Mouse (Mus musculus) c-Kit-negative CD71-positive TER-119-positive erythroid progenitor cells, embryonic 14.5 days (primary cell): ENCODE results near the gene Bnip2.
A peak's percentile ranks its signal among the peaks of the same experiment; 100 is the strongest.

Source experiments
- DNase-seq: peaks from one replicate; pipeline ENCODE4 v3.0.0-alpha.2; 2013; ENCODE audit warnings: low read depth, low spot score

Gene Bnip2

DNA sequence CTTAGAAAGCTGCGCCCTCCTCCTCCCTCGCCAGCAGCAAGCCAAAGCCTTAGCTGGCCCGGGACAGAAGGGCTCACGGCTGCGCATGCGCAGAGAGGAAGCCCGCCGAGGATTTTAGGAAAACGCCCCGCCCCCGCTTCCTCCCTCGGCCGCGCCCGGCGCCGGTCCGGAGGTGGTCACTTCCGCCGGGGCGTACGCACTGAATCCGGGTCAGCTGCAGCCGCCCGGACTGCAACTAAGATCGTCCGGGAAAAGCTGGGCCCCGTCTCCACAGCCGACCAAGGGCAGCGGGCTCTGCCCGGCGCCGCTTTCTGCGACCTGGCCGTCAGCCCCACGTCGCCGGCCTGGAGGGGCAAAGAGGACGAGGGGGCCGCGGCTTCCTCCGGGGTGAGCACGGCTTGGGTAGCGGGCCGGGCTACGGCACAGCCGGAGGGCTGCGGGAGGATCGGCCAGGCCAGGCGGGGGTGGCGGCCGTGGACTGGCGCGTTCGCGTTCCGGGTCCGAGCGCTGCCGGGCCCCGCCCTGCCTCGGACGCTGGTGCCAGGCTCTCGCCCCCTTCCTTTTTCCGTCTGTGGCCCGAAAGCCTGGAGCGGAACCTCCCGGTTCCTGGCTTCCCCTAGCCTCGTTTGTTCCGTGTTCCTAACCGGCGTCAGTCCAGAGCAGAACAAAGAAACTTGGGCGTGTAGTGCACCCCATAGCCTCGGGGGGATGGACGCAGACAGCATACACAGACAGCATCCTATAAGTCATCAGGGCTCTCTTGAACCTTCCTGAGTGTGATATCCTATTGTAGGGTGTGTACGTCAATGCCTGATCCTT, at the start of gene Bnip2:
Gene Bnip2 (plus strand): TSS at position 164 of the 819 bp plus-strand sequence.
- peak; percentile 84 for DNase-seq

DNA sequence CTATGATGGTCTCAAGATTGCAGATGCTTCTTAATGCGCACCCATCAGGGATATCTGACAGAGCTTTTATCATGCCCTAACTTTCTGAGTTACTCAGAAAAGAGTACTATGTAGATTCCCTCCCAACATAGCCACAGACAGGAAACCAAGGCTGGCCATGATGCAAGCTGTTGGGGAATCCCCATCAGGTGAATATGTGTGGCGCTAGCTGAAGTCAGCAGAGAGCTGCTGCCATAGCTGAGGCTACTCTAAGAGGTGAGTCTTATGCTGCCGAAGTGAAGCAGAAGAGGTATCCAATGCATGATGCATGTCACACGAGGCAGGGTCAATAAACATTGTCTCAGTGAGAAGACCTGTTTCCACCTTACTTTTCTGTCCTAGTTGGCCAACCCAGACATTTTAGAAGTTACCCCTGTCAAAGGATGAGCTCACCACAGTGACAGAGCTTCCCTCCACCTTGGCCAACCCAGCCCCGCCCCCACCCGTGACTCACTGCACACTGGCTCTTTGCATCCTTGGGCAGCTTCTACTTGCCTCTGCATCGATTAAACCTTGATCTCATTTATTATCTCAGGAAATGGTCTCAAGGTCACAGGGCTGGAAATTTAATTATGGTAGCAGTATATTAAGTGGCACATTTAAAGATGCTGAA, 48.3 kb upstream of the Bnip2 start:
- DNase-seq: no peak

DNA sequence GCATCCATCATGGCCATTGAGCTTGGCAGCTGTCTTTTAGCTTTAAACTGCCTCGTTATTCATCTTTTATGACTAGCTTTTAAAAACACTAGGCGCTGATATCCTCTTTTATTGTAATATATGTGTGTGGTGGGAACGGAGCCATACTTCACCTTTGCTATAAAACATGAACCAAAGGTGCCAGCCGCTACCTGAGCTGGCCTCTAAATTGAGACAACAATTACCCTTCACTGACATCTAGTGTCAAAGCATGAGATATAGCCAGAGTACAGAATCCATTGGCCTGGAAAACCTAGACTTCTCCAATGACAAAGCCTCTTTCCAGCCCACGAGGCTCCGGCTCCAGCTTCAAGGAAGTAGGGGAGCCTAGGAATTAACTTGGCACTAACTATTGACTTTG, 47.7 kb upstream of the Bnip2 start:
- no peak for DNase-seq

DNA sequence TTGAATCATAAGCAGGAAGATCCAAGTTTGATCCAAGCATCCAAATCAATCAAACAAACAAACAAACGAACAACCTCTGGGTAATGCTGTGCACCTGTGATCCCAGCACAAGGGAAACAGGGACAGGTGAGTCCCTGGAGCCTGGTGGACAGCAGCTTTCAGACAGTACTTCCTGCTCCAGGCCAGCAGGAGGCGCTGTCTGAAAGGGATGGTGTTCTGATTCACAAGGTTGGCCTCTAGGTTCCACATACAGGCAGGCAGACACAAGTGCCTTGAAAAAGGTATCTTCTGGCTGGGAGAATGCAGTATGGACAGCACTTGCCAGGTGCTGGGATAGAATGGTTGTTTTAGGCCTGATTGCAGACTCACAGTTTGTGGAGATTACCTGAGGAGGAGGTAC, 40.3 kb upstream of the Bnip2 start:
- peak; percentile 21 for DNase-seq

DNA sequence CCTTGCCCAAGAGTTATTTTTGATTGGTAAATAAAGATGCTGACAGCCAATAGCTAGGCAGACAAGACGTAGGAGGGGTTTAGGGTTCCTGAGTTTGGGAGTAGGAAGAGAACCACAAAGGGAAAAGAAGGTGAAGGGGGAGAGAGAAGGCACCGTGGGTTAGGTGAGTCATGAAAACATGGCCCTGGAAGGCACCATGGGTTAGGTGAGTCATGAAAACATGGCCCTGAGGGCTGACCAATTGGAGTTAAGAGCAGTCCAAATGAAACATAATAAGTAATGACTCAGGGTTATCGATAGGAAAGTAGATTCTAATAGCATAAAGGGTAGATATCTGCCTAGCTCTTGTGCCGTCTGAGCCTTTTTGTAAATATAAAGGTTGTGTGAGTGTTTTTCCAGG, 39.6 kb upstream of the Bnip2 start:
- DNase-seq: no peak

DNA sequence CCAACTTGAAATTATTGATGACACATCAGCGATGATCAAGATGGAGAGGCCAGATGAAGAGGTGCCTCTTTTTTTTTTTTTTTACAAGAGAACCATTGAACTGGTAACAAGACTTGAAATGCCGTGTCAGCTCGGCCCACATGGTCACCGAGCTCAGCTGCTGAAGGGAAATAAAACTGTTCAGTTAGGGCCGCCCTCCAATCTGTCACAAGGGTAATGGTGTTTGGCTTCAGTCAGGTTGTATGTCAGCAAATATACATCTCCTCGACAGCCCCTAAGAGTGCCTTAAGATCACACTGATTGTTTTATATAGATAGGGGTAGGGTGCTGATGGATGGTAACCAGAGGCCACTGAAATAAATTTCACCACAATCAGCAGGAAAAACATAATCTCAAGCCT, 28.3 kb upstream of the Bnip2 start:
- DNase-seq: no peak

DNA sequence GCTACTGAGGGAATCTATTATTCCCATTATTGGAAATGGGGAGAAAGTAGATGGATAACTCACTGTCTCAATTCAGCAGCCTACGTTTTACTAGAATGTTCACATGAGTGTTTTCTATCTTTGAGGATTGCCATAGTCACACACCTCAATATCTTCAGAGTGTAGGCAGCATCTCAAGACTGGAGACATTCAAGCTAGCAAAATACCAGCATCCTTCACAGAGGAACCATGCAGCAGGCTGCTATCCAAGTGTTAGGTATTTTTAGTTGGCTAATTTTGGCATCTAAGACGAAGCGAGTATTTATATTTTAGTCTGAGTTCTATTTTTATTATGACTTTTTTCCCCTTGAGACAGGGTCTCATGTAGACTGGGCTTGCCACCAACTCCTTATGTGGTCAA, 24.9 kb upstream of the Bnip2 start:
- DNase-seq: no peak

DNA sequence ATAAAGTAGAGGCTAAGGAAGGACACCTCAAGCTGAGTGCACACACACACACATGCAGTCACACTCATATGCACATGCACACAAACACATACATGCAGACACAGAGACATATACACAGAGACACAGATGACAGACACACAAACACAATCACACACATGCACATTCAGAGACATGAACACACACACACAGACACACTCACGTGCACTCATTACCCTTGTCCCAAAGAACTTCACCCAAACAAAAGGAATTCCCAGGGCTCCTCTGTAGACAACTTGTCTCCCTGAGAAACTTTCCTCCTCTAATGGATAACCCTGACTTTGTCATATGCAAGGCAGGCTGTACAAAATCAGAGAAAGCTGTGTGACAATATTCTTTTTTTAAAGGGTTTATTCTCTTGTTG, 3.7 kb upstream of the Bnip2 start:
- DNase-seq: no peak

DNA sequence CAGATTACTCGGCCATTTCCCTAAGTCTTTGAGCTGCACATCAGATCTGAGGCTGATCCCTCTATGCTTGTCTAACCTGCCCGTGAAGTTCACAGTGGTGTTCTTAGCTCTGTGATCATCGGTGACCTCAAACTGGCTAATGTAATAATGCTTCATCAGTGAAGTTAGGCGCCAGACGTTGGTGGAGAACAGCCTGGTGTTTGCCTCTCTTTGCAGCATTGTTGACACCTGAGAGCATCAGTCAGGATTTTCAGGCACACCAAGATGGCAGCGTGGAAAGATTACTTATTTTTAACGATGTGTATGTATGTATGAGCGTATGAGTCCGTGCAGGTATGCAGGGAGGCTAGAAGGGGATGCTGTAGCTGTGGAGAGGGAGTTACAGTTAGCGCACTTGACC, 3.2 kb upstream of the Bnip2 start:
- no peak for DNase-seq

DNA sequence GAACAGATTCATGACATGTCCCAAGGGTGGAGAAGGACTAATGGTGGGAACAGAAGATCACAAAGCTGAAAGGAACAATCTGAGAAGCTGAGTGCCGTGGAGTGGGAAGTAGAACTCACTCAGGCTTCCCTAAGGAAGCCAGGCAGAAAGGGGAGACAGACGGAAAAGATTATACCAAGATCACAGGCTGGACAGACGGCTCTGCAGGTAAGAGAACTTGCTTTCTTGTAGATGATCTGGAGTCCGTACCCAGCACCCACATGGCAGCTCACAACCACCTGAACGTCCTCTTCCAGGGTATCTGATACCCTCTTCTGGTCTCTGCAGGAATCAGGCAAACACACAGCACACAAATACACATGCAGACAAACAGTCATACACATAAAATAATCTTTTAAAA, 2.7 kb upstream of the Bnip2 start:
- DNase-seq: no peak

DNA sequence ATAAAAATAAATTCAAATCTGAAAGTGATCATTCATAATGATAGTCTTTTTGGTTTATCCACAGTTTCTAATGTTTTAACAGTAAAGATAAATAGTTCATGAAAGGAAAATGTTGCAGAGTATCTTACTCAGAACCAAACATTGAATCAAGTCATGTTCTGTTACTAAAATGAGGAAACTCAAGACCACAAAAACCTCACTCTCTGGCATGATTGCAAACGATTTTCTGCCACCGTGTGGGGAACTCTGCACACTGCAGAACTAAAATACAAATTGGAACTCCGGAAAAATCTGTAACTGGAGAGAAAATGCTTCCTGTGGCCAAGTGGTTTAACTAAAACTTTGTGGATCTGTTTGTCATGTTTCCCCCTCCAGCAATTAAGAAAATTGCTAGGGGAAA, 1.7 kb upstream of the Bnip2 start:
- DNase-seq: no peak

DNA sequence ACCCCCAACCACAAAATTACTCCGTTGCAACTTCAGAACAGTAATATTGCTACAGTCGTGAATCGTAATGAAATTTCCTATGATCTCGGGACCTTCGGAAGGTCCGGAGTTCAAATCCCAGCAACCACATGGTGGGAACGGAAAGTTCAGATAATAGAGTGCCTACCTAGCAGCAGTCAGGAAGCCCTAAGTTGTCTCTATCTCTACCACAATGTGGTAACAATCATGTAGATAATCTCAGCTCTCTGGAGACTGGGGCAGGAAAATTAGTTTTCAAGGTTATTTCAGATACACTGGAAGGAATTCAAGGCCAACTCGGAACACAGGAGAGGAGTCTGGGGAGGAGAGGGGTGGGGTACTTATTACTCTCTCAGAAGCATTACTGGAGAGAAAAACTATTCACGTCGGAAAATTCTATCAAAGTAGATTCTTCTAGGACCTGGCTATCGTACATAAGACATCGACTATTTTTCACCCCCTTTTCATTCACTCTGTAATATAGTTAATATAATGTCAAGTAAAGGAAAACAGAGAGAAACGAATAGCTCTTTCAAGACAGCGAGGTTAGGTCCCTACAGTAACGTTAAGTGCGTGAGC, 462 bp upstream of the Bnip2 start:
- peak; percentile 32 for DNase-seq

DNA sequence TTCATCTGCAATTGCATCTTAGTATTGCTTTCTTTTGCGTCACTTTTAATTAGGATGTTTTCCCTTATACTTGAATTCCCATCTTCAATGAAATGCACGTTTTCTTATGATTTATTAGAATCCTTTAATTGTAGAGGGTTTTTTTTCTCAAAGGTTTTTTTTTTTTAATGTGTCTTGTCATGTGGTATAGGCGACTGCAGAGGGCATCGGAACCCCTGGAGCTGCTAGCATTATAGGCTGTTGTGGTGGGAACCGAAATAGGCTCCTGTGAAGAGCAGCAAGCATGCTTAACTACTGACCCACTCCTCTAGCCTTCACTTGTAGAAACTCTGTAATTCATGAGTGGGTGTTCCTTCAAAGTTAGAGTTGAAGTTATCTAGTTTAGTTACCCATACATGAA, 1.1 kb downstream of the Bnip2 start:
- no peak for DNase-seq

DNA sequence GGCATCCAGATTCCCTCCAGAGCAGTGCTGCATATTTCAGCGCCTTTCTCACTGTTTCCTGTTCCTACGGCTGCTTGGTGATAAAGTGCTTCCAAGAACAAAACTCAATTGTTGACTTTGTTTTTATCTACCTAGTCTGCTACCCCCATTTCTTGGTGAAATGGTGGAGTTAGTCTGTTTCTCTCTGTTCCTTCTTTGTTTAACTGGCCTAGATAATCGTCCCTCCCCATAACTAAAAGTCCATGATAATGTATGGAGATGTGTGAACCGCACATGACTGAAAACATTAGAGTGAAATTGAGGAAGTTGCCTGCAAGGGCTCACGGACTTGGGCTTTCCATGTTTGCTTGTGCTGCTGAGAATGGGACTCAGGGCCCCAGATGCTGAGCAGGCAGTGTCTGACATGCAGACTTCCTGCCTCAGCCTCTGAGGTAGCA, 3.6 kb downstream of the Bnip2 start:
- DNase-seq: no peak

DNA sequence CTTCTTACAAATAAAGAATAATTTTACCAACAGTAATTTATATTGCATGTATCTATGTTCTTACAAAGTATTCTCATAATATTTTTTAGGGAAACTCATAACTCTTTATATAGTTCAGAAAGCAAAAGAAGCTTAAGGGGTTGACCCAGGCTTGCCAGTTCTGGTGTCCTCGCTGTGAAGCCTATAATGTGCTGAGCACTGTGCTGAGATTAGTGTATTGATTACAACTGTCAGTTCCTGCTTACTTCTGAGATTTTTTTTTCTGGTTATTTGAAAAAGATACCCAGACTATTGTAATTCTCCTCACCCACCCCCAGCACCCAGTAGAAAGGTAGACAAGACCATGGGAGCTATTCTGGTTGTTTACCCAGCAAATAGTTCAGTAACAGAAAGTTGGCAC, 4.2 kb downstream of the Bnip2 start:
- DNase-seq: no peak

DNA sequence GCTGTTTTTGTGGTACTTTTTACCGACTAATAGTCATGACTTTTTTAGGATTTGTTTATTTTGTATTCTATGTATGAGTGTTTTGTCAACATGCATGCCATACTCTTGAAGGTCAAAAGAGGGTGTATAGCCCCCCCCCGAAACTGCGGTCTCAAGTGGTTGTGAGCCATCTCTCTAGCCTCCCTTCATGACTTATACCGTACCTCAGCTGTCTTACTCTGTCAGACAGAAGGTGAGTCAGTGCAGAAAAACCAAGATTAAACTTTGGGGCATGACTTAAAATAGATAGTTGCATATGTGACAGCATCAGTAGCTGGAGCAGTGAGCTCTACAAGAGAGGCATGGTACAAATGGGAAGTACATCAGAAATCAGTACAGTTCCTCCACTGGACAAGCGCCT, 5.3 kb downstream of the Bnip2 start:
- no peak for DNase-seq

DNA sequence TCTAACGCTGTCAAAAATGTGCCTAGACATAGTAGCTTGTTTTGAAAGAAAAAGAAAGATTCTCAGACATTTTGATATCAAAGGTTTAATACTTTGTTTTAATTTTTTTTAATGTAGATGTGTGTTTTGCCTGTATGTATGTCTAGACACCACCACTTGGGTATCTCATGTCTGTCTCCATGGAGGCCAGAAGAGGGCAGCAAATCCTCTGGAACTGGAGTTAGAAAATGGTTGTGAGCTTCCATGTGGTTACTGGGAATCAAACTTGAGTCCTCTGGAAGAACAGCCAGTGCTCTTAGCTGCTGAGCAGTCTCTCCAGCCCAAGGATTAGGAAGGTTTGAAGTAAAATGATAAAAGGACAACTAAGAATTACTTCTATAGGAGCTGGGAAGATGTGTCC, 10.1 kb downstream of the Bnip2 start:
- no peak for DNase-seq

DNA sequence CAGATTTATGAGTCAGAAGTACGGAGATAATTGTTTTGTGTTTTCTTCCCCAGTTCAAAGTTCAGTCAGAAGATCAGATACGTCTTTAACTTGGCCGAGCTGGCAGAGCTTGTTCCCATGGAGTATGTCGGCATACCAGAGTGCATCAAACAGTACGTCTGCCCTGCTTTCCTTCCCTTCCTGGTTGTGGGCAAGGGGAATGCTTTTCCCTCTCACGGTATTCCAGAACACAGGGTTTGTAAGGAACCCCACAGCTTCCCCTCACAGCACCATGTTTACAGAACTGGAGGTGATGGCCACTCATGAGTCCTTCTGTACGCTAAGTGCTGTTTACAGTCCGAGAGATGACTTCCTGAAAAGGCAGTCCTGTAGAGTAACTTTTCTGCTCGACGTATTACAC, 14.2 kb downstream of the Bnip2 start:
- no peak for DNase-seq

DNA sequence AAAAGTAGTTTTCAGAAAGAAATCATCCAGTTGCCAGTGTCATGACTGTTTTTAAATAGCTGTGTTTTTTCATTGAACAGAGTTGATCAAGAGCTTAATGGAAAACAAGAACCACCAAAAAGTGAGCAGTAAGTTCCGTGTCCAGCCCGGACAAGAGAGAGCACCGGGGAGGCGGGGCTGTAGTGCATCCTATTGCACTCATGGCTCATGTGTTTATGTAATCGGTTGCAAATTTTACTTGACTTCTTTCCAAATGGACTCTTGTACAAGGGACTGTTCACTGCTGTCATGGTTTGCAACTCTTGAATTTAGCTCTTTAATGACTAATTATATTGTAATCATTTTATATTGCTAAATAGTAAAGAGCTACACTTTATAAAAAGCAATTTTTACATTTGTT, 17.7 kb downstream of the Bnip2 start:
- DNase-seq: no peak

DNA sequence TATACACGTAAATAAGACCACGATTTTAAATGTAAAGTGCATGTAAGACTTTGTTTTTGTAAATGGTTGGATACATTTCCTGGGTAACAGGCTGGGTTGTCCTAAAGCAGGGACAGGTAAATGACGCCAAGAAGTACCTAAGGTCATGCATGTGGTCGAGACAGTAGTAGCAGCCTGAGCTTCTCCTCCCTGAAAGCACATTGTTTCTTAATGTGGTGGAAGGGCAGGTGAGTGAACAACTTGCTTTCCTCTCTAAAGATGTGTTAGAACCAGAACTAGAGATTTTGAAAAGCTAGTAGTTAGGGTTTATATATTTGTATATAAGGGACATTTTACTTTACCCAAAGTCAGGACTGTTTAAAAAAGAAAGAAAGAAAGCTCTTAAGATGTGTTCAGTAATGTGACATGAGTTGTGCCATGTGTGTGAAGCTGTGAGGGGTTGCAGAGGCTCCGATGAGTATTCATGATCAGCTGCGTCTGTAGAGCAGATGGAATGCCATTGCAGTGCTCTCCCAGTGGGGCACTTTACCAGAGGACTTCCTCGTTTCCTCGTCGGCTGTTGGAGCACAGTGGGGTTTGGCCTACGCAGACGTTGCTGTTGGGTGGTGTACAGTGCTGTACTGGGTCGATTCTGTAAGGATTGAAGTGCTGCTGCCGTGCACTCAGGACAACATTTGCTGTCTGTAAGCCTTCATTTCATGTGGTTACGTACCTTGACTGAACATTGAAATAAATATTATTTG, 18.4 kb downstream of the Bnip2 start:
- DNase-seq: no peak

DNA sequence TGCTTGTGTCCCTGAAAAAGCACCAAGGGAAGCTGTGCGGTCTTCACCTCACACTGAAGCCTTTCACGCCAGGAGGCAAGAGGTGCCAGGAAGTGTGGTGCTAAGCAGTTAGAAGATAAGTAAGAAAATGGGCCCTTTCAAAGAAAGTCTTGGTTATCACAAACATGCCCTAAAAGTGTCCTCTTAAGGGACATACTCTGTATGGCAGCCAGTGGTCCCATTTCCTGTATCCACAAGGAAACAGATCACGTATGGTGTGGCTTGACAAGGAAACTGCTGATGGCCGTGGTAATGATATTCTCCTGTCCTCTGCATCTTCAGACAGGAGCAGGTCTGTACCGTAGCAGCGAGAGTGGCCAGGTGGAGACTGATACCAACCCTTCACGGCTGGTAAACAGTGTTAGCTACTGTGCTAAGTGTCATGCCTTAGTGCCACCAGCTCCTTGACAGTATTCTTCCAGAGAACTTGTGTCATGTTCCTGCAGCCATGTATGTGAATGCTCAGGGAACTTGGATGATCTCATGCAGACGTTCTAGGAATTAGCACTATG, 20.6 kb downstream of the Bnip2 start:
- no peak for DNase-seq
